Mouse (Mus musculus): Measurements from ENCODE around the gene Ofcc1.

Gene Ofcc1

GRCm38 (mm10) chr13:40361288-40361687, at the start of gene Ofcc1:
Gene Ofcc1, minus strand, starts transcription at chr13:40361450.
- in situ Hi-C loops (cut with MboI, MseI), result no loop called here

GRCm38 (mm10) chr13:40390120-40390519, 28.9 kb upstream of the Ofcc1 start:
- in situ Hi-C loops (cut with MboI, MseI), result no loop called here

- in situ Hi-C loops (cut with MboI, MseI), result no loop called here
Measured at GRCm38 (mm10) chr13:40387446-40387845, 26.2 kb upstream of the Ofcc1 start.

GRCm38 (mm10) chr13:40384962-40385361, 23.7 kb upstream of the Ofcc1 start:
- in situ Hi-C loops (cut with MboI, MseI), result no loop called here

GRCm38 (mm10) chr13:40376773-40377172, 15.5 kb upstream of the Ofcc1 start:
- in situ Hi-C loops (cut with MboI, MseI), result no loop called here

- in situ Hi-C loops (cut with MboI, MseI), result no loop called here
Measured at GRCm38 (mm10) chr13:40366762-40367161, 5.5 kb upstream of the Ofcc1 start.

GRCm38 (mm10) chr13:40364855-40365254, 3.6 kb upstream of the Ofcc1 start:
- in situ Hi-C loops (cut with MboI, MseI), result no loop called here

DNA sequence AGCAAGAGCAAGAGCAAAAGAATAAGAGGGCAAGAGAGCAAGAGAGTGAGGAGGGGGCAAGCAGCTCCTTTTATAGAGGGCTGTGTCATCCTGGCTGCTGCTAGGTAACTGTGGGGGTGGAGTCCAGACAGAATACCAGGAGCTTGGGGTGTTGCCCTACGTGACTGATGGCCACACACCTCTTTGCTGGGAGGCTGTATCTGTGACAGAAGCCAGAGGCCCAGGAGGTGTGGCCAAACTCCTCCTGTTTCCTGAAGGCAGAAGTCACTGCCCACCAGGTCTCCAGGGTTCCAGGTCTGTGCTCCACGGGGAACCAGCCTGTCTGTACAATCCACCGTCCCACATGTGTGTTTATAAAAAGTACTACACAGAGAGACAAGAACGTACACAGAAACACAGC, 558 bp downstream of the Ofcc1 start:
- in situ Hi-C loops (cut with MboI, MseI), result no loop called here

GRCm38 (mm10) chr13:40347045-40347444, 14.2 kb downstream of the Ofcc1 start:
- in situ Hi-C loops (cut with MboI, MseI), result loop anchor here in 1 of 2 experiments (25.0 kb wide), 1 partner anchor 840 kb away; no protein-coding TSS in a partner anchor

DNA sequence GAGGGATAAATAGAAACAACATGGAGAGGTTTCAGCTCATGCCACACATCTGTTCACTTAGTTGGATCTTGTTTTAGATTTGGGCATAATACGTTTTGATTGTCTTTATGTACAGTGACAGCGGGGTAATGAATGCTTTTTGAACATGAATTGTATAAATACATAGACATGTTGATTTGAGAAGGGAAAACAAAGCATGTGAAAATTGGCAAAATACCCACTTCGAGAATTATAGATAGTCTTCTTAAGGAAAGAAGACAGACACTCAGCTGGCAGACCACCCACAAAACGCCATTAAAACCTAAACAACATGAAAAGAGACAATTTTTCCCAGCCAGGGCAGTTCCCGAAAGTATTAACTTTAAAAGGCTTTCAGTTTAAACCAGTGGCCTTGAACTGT, 37.9 kb downstream of the Ofcc1 start:
- in situ Hi-C loops (cut with MboI, MseI), result no loop called here

GRCm38 (mm10) chr13:40320814-40321525, 40.3 kb downstream of the Ofcc1 start:
- in situ Hi-C loops (cut with MboI, MseI), result no loop called here

GRCm38 (mm10) chr13:40317731-40318130, 43.5 kb downstream of the Ofcc1 start:
- in situ Hi-C loops (cut with MboI, MseI), result no loop called here

DNA sequence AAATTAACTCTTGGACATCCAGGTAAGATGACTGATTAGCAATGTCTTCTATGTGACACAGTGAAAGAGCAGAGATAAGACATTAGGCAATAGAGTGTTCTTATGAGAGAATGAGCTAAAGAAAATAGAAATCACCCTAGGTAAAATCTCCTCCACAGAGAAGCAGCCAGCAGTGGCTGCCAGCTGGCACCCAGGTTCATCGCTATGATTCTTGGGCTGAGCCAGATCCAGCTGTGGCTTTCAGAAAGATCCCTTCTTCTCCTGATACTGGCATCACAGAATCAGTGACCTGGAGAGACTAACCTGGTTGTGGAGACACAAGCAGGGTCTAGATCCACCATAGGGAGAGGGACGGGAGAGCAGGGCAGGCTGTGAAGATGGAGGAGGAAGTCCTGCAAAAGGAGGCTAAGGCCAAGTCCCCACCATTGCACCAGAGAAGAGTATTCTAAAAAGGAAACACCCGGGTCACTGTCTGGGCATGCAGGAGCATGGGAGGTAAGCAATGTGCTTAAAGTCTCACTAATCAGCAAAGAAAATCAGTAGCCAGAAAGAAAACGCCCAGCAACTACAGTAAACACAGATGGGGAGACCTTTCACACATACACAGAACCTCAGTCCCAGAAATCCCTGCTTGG, 46.0 kb downstream of the Ofcc1 start:
- in situ Hi-C loops (cut with MboI, MseI), result no loop called here

GRCm38 (mm10) chr13:40292891-40293290, 68.4 kb downstream of the Ofcc1 start:
- in situ Hi-C loops (cut with MboI, MseI), result no loop called here

DNA sequence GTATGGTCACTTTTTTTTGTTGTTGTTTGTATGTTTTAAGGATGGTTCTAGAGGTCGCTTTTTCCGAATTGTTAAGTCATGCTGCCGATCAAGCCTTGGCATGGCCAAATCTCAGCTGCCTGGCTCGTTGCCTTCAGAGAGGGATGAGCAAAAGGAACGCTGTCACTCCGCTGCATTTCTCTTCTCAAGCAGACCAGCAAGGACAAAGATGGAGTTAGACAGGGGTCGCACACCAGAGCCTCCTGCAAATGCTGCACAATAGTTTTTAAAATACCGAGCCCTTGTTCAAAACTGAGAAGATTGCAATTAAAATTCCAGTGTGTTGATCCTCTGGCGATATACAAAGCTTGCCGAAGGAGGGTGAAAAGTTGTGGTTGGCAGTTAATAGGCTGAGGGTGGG, 70.4 kb downstream of the Ofcc1 start:
- in situ Hi-C loops (cut with MboI, MseI), result no loop called here

DNA sequence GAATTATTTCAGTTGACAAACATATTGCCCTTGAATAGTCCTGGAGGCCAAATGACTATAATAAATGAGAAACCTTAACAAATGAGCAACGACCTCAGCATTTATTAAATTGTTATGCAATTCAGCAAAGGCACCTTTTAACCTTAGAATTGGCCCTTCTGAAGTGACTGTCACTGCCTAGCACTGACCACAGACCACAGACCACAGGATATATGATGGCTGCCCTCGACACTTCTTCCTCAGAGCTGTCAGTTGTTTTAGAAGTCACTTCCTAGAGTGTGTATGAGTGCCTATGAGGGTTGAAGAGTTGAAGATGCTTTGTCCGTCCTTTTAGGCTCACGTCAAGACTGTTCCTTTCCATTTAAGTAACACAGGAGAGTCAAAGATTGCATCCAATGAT, 72.6 kb downstream of the Ofcc1 start:
- in situ Hi-C loops (cut with MboI, MseI), result no loop called here

DNA sequence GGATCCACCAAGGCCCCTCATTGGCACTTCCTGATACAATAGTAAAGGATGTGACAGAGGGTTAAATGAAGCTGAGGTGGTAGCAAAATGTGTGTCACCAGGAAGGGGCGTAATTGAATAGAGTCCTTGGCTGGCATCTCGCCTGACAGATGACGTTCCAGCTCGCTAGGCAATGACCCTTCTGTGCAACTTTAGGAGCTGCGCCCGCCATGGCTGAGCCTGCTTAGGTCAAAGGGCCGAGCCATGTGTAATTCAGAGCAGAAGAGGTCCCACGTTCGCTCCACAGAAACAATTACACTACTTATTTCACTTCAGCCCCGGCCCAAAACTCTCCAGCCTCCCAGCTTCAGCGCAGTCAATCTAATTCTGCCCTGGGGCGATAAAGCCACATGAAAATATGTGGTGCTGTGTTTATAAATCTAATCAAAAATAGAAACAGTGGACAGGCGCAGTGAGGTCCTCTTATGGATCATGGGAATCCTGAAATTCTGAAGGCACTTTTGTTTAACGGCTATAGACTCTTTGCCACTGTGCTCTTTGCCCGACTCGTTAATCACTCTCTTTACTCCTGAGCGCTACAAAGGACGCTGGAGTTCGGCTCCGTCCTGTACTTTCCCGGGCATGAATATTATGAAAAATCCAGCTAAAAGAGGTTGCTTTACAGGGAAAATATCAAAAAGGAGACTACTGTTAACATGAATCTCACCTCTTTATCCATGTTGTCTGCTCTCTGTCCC, 73.8 kb downstream of the Ofcc1 start:
- in situ Hi-C loops (cut with MboI, MseI), result no loop called here

DNA sequence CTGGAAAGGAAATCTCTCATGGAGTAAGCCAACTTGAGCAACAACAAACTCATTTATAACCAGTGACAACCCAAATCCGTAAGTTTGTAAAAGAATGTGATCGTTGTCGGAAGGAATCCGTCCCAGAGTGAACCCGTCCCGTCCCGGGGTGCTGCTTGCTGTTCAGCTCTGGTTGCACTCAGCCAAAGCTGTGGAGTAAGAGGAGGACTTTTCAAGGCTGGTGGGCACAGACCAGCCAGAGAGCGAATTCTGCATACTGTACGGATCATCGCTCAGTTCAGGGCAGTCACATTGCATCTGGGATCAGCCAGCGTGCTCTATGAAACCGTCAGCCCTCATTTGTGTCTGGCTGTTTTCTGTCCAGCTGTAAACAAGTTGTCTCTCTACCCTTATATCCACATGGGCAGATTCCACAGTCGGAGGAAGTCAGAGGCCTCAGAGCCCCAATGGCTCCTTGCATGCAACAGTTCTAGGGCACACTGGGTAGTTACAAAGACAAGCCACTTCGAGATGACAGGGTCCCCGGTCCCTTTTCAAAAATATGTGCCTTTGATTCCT, 75.9 kb downstream of the Ofcc1 start:
- in situ Hi-C loops (cut with MboI, MseI), result no loop called here

DNA sequence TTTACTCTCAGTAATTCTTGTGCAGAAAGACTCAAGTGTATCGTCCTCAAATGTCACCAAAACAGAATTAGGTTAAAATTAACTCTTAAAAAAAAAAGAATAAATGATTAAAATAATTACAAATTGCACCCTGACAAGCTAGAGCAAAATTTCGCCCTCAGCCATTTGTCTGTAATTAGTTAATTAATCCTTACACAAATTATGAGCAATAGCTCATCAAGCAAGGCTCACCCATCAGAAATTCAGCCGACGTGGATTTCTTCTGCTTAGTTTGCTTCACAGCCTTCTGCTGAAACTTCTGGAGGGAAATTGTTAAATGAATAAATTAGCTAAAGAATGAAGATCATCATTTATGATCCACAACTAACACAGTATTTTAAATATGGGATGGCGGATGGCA, 80.6 kb downstream of the Ofcc1 start:
- in situ Hi-C loops (cut with MboI, MseI), result no loop called here

- in situ Hi-C loops (cut with MboI, MseI), result no loop called here
Measured at GRCm38 (mm10) chr13:40267546-40267945, 93.7 kb downstream of the Ofcc1 start.

GRCm38 (mm10) chr13:40263087-40263807, 98.0 kb downstream of the Ofcc1 start:
- in situ Hi-C loops (cut with MboI, MseI), result no loop called here

DNA sequence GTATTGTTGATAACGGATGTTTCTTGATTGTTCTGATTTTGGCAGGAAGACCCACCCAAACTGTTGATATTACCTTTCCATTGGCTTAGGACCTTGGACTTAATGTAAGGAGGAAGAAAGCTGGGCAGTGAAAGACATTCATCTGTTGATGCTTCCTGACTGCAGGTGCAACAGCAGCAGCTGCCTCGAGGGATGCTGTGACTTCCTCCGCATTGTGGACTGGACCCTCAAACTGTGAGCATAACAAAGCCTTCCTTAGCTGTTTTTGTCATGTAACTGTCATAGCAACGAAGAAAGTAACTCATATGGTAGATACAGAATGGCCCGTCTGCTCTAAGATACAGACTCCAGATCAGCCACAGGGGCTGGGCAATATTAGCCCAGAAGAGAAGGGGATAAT, 102.5 kb downstream of the Ofcc1 start:
- in situ Hi-C loops (cut with MboI, MseI), result no loop called here
